Mouse (Mus musculus) spleen, adult 2 months (tissue): ENCODE data around the gene Cul9.
A peak's percentile ranks its signal among the peaks of the same experiment; 100 is the strongest.

ENCODE experiments used
- CTCF ChIP-seq: fragments of 200-500 bp; IDR thresholded peaks from 2 replicates; pipeline ENCODE4 v1.5.1; 2011; ENCODE audit warnings: mild to moderate bottlenecking, inconsistent platforms; ENCODE audit not compliant: insufficient read depth, insufficient read length, insufficient replicate concordance; ENCODE audit errors: extremely low read depth
- POLR2A ChIP-seq: fragments of 200-500 bp; IDR thresholded peaks from 2 replicates; pipeline ENCODE4 v1.6.1; 2011; ENCODE audit warnings: low read depth, low read length, inconsistent platforms

GRCm38 (mm10) chr17:46549193-46549592, 3.0 kb upstream of the Cul9 start:
- TF ChIP-seq CTCF, result peak; percentile 68; the same call in 1 of the 2 replicates
- TF ChIP-seq POLR2A, result no peak
